Mouse (Mus musculus): Measurements from ENCODE around the gene Nsdhl. TPM values are rescaled to one million over a fixed set of nuclear protein-coding genes. Genes with fewer than 3 reads are reported as not detected.
A peak's percentile ranks its signal among the peaks of the same experiment; 100 is the strongest.

Nsdhl gene
- 51.6 and 55.0 TPM in 2 replicates for polyA plus RNA-seq (2014; fragmentation: Nextera tagmentation; extraction: Ambion mirVana)

- H3K4me2 ChIP-seq (replicated peaks; ENCODE audit: low read depth, low read length): peak within 1 kb of the TSS; percentile 49
- DNase-seq (ENCODE audit: low spot score) (peak; percentile 83), ATAC-seq (ENCODE audit: low FRiP score) (peak; percentile 98)
- peak within 1 kb of the TSS; percentile 51 for H3K9ac ChIP-seq (ENCODE audit: low read depth, low read length)
- H3K27ac ChIP-seq (ENCODE audit: low read depth, low read length): 0 out of 2 replicates have a peak within 1 kb of the TSS, but pooled peaks have one; percentile 42
- peak within 1 kb of the TSS; percentile 45 for H3K4me3 ChIP-seq (ENCODE audit: low read depth, low read length)
- H3K36me3 ChIP-seq (ENCODE audit: control insufficient read depth, insufficient read depth, low read length): no peaks in the 10 kb centered on the region
- no peaks in the 10 kb centered on the region for H3K4me1 ChIP-seq (replicated peaks; ENCODE audit: control insufficient read depth, insufficient read depth, low read length)
- WGBS: 24% methylated on average over 41 of the region's 41 CpGs
- no peaks in the 10 kb centered on the region for H3K9me3 ChIP-seq (ENCODE audit: control insufficient read depth, low read length)
- H3K27me3 ChIP-seq (ENCODE audit: control insufficient read depth, insufficient read depth, low read length): no peaks in the 10 kb centered on the region
Measured at GRCm38 (mm10) chrX:72917884-72918681, at the start of gene Nsdhl, which contains the start of gene Cetn2. Nsdhl (plus strand) TSS chrX:72918557. Cetn2 (minus strand) TSS chrX:72918411.

- H3K4me3 ChIP-seq (ENCODE audit: low read depth, low read length): no peak overlapping the region
- no peak overlapping the region for H3K9ac ChIP-seq (ENCODE audit: low read depth, low read length)
- H3K27me3 ChIP-seq (ENCODE audit: control insufficient read depth, insufficient read depth, low read length): no peaks in the 10 kb centered on the region
- H3K4me1 ChIP-seq (replicated peaks; ENCODE audit: control insufficient read depth, insufficient read depth, low read length): no peaks in the 10 kb centered on the region
- DNase-seq (ENCODE audit: low spot score) (peak; percentile 66), ATAC-seq (ENCODE audit: low FRiP score) (peak; percentile 94)
- WGBS: 56% methylated on average over 5 of the region's 5 CpGs
- H3K9me3 ChIP-seq (ENCODE audit: control insufficient read depth, low read length): no peaks in the 10 kb centered on the region
- H3K4me2 ChIP-seq (replicated peaks; ENCODE audit: low read depth, low read length): no peak overlapping the region
- H3K36me3 ChIP-seq (ENCODE audit: control insufficient read depth, insufficient read depth, low read length): no peaks in the 10 kb centered on the region
- H3K27ac ChIP-seq (ENCODE audit: low read depth, low read length): peak overlapping the region; percentile 47; the same call in 1 of the 2 replicates
Measured at GRCm38 (mm10) chrX:72895388-72896054, 22.8 kb upstream of the Nsdhl start.

- no peak overlapping the region for H3K4me3 ChIP-seq (ENCODE audit: low read depth, low read length)
- no peak overlapping the region for H3K27ac ChIP-seq (ENCODE audit: low read depth, low read length)
- H3K9ac ChIP-seq (ENCODE audit: low read depth, low read length): no peak overlapping the region
- H3K36me3 ChIP-seq (ENCODE audit: control insufficient read depth, insufficient read depth, low read length): no peaks in the 10 kb centered on the region
- H3K27me3 ChIP-seq (ENCODE audit: control insufficient read depth, insufficient read depth, low read length): no peaks in the 10 kb centered on the region
- H3K9me3 ChIP-seq (ENCODE audit: control insufficient read depth, low read length): no peaks in the 10 kb centered on the region
- H3K4me1 ChIP-seq (replicated peaks; ENCODE audit: control insufficient read depth, insufficient read depth, low read length): no peaks in the 10 kb centered on the region
- H3K4me2 ChIP-seq (replicated peaks; ENCODE audit: low read depth, low read length): no peak overlapping the region
- whole genome bisulfite sequencing: 54% methylated on average over 1 of the region's 1 CpGs
- no peak for DNase-seq (ENCODE audit: low spot score)
- ATAC-seq (ENCODE audit: low FRiP score): no peak; the same call in 1 of the 2 replicates
Measured at GRCm38 (mm10) chrX:72896055-72896437, 22.3 kb upstream of the Nsdhl start.

GRCm38 (mm10) chrX:72902530-72902929 is 15.8 kb upstream of the Nsdhl start:
- H3K27me3 ChIP-seq (ENCODE audit: control insufficient read depth, insufficient read depth, low read length): no peaks in the 10 kb centered on the region
- no peak for ATAC-seq (ENCODE audit: low FRiP score)
- DNase-seq (ENCODE audit: low spot score): peak; percentile 4
- no peak overlapping the region for H3K9ac ChIP-seq (ENCODE audit: low read depth, low read length)
- 38% methylated on average over 1 of the region's 1 CpGs for WGBS
- H3K4me1 ChIP-seq (replicated peaks; ENCODE audit: control insufficient read depth, insufficient read depth, low read length): no peaks in the 10 kb centered on the region
- H3K9me3 ChIP-seq (ENCODE audit: control insufficient read depth, low read length): no peaks in the 10 kb centered on the region
- H3K4me3 ChIP-seq (ENCODE audit: low read depth, low read length): no peak overlapping the region
- H3K4me2 ChIP-seq (replicated peaks; ENCODE audit: low read depth, low read length): no peak overlapping the region
- H3K36me3 ChIP-seq (ENCODE audit: control insufficient read depth, insufficient read depth, low read length): no peaks in the 10 kb centered on the region
- no peak overlapping the region for H3K27ac ChIP-seq (ENCODE audit: low read depth, low read length)

GRCm38 (mm10) chrX:72907619-72908403 is 10.5 kb upstream of the Nsdhl start:
- Histone ChIP-seq H3K4me2 (replicated peaks; ENCODE audit: low read depth, low read length) (no peak overlapping the region), H3K4me3 (ENCODE audit: low read depth, low read length) (no peak overlapping the region), H3K4me1 (replicated peaks; ENCODE audit: control insufficient read depth, insufficient read depth, low read length) (no peaks in the 10 kb centered on the region), H3K27me3 (ENCODE audit: control insufficient read depth, insufficient read depth, low read length) (no peaks in the 10 kb centered on the region), H3K9me3 (ENCODE audit: control insufficient read depth, low read length) (no peaks in the 10 kb centered on the region), H3K27ac (ENCODE audit: low read depth, low read length) (no peak overlapping the region), H3K9ac (ENCODE audit: low read depth, low read length) (no peak overlapping the region), H3K36me3 (ENCODE audit: control insufficient read depth, insufficient read depth, low read length) (no peaks in the 10 kb centered on the region)
- ATAC-seq (ENCODE audit: low FRiP score): peak; percentile 33
- no peak for DNase-seq (ENCODE audit: low spot score)
- 79% methylated on average over 6 of the region's 6 CpGs for WGBS

- Histone ChIP-seq H3K4me3 (ENCODE audit: low read depth, low read length) (no peak overlapping the region), H3K4me2 (replicated peaks; ENCODE audit: low read depth, low read length) (no peak overlapping the region), H3K27me3 (ENCODE audit: control insufficient read depth, insufficient read depth, low read length) (no peaks in the 10 kb centered on the region), H3K27ac (ENCODE audit: low read depth, low read length) (no peak overlapping the region), H3K4me1 (replicated peaks; ENCODE audit: control insufficient read depth, insufficient read depth, low read length) (no peaks in the 10 kb centered on the region), H3K36me3 (ENCODE audit: control insufficient read depth, insufficient read depth, low read length) (no peaks in the 10 kb centered on the region), H3K9ac (ENCODE audit: low read depth, low read length) (no peak overlapping the region), H3K9me3 (ENCODE audit: control insufficient read depth, low read length) (no peaks in the 10 kb centered on the region)
- ATAC-seq (ENCODE audit: low FRiP score): peak; percentile 43
- DNase-seq (ENCODE audit: low spot score): peak; percentile 55
- WGBS: 5% methylated on average over 2 of the region's 2 CpGs
Measured at GRCm38 (mm10) chrX:72908404-72908741, 10.0 kb upstream of the Nsdhl start.

- no peak for ATAC-seq (ENCODE audit: low FRiP score)
- WGBS: 71% methylated on average over 1 of the region's 1 CpGs
Measured at GRCm38 (mm10) chrX:72911611-72912010, 6.7 kb upstream of the Nsdhl start.

GRCm38 (mm10) chrX:72918682-72919059 is 314 bp downstream of the Nsdhl start:
- H3K27ac ChIP-seq (ENCODE audit: low read depth, low read length): 0 out of 2 replicates have a peak overlapping the region, but pooled peaks have one; percentile 7
- 9% methylated on average over 6 of the region's 6 CpGs for WGBS
- H3K4me2 ChIP-seq (replicated peaks; ENCODE audit: low read depth, low read length): peak overlapping the region; percentile 46
- H3K9ac ChIP-seq (ENCODE audit: low read depth, low read length): peak overlapping the region; percentile 51
- DNase-seq (ENCODE audit: low spot score) (no peak), ATAC-seq (ENCODE audit: low FRiP score) (no peak)
- H3K27me3 ChIP-seq (ENCODE audit: control insufficient read depth, insufficient read depth, low read length): no peaks in the 10 kb centered on the region
- no peaks in the 10 kb centered on the region for H3K4me1 ChIP-seq (replicated peaks; ENCODE audit: control insufficient read depth, insufficient read depth, low read length)
- no peaks in the 10 kb centered on the region for H3K36me3 ChIP-seq (ENCODE audit: control insufficient read depth, insufficient read depth, low read length)
- peak overlapping the region; percentile 45 for H3K4me3 ChIP-seq (ENCODE audit: low read depth, low read length)
- no peaks in the 10 kb centered on the region for H3K9me3 ChIP-seq (ENCODE audit: control insufficient read depth, low read length)

More at GRCm38 (mm10) chrX:72911611-72912010, 6.7 kb upstream of the Nsdhl start:
- H3K4me1 ChIP-seq (replicated peaks; ENCODE audit: control insufficient read depth, insufficient read depth, low read length): no peaks in the 10 kb centered on the region
- H3K9ac ChIP-seq (ENCODE audit: low read depth, low read length): no peak overlapping the region
- H3K27me3 ChIP-seq (ENCODE audit: control insufficient read depth, insufficient read depth, low read length): no peaks in the 10 kb centered on the region
- H3K4me2 ChIP-seq (replicated peaks; ENCODE audit: low read depth, low read length): no peak overlapping the region
- DNase-seq (ENCODE audit: low spot score): no peak
- no peaks in the 10 kb centered on the region for H3K36me3 ChIP-seq (ENCODE audit: control insufficient read depth, insufficient read depth, low read length)
- no peak overlapping the region for H3K4me3 ChIP-seq (ENCODE audit: low read depth, low read length)
- H3K27ac ChIP-seq (ENCODE audit: low read depth, low read length): no peak overlapping the region
- no peaks in the 10 kb centered on the region for H3K9me3 ChIP-seq (ENCODE audit: control insufficient read depth, low read length)
